Mouse (Mus musculus) olfactory bulb, adult 2 months (tissue): ENCODE measurements at regions not wholly inside any gene's neighbourhood (a gene's known extent, or its start where the extent isn't known, plus 50 kb on each side); places are given as distances from the start of the nearest gene placed in this dataset.

Experiments
- CTCF ChIP-seq: fragments of 200-500 bp; IDR thresholded peaks from 2 replicates; pipeline ENCODE4 v1.5.1; 2012; ENCODE audit warnings: low read depth, mild to moderate bottlenecking, low read length, moderate library complexity; ENCODE audit not compliant: insufficient read depth
- POLR2A ChIP-seq: fragments of 200-500 bp; IDR thresholded peaks from 2 replicates; pipeline ENCODE4 v1.6.1; 2012; ENCODE audit warnings: mild to moderate bottlenecking, low read depth, low read length, moderate library complexity; ENCODE audit not compliant: insufficient read depth

- TF ChIP-seq CTCF (no peak), POLR2A (no peak)
Observed at GRCm38 (mm10) chr12:37692584-37692983, 124.9 kb upstream of the Dgkb start.
